Mouse (Mus musculus) limb, embryonic 13.5 days (tissue): ENCODE data around the gene A530064D06Rik. TPM values are rescaled to one million over a fixed set of nuclear protein-coding genes. Genes with fewer than 3 reads are reported as not detected.

Experiments used
- ATAC-seq: fragments of 200-750 bp; cut with Nextera tagmentation; 2 replicates; pipeline ENCODE4 v1.8.0; 2017; ENCODE audit warnings: low read depth, moderate number of reproducible peaks, moderate TSS enrichment; ENCODE audit not compliant: low FRiP score
- H3K27ac ChIP-seq: fragments of 300-500 bp; sonication (generic); 2 replicates; pipeline ENCODE4 v1.5.1; 2015; ENCODE audit warnings: inconsistent platforms, mild to moderate bottlenecking, moderate library complexity
- H3K27me3 ChIP-seq: fragments of 300-500 bp; sonication (generic); 2 replicates; pipeline ENCODE4 v1.6.1; 2015; ENCODE audit warnings: mild to moderate bottlenecking, inconsistent platforms
- H3K36me3 ChIP-seq: fragments of 300-500 bp; sonication (generic); 2 replicates; pipeline ENCODE4 v1.6.1; 2015; ENCODE audit warnings: inconsistent platforms, mild to moderate bottlenecking, moderate library complexity
- H3K4me1 ChIP-seq: fragments of 300-500 bp; sonication (generic); 2 replicates; pipeline ENCODE4 v1.6.1; 2015; ENCODE audit warnings: inconsistent platforms
- H3K4me2 ChIP-seq: fragments of 300-500 bp; sonication (generic); replicated peaks from 2 replicates; pipeline ENCODE4 v1.6.1; 2015; ENCODE audit warnings: inconsistent platforms, mild to moderate bottlenecking, moderate library complexity
- H3K4me3 ChIP-seq: fragments of 300-500 bp; sonication (generic); 2 replicates; pipeline ENCODE4 v1.5.1; 2015; ENCODE audit warnings: moderate library complexity, mild to moderate bottlenecking, inconsistent platforms
- H3K9ac ChIP-seq: fragments of 300-500 bp; sonication (generic); 2 replicates; pipeline ENCODE4 v1.6.1; 2015; ENCODE audit warnings: mild to moderate bottlenecking, inconsistent platforms
- H3K9me3 ChIP-seq: fragments of 300-500 bp; sonication (generic); 2 replicates; pipeline ENCODE4 v1.6.1; 2016; ENCODE audit warnings: inconsistent platforms
- WGBS: fragments of 180-500 bp; shearing (Covaris S2); methylation state at CpG from one replicate; pipeline ENCODE4 v1.1.7; 2015; 5-methylcytosine and 5-hydroxymethylcytosine counted together
- polyA plus RNA-seq: library from polyadenylated mRNA; unstranded; fragments of >200 nt; fragmentation: Nextera tagmentation; extraction: Ambion mirVana; gene quantifications from 2 replicates; pipeline ENCODE4 v1.2.1, GENCODE M21; 2015

The A530064D06Rik gene
- polyA plus RNA-seq, 1 experiment from 2014 or later: 0.11 TPM

DNA sequence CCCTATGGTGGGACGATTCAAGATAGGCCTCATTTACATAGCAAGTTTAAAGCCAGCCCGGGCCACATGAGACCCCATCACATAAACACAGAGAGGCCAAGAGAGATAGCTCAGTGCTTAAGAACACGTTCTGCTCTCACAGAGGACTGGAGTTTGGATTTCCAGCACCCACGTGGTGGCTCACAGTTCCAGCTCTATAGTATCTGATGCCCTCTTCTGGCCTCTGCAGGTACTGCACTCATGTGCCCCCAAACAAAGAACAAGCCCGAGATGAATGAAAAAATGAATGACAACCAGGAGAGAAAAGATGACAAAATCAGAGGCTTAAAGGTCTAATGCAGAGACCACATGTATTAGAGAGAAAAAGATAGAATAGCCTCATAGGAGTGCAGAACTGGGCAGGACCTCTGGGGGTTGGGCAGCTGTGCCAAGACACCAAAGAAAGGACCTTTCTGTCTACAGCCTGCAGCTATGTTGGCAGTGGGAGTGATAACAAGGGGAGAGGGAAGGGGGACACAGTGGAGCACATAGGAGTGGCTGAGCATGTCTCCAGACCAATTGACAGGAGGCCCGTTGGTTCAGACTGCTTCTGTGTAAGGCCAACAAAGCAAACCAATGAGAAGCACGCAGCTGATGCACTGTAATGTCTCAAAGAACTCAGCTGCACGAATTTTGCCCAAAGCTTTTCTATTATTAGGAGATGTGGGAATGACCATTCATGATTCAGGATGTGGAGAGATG lies 56.4 kb downstream of the A530064D06Rik start:
- no peak overlapping the region for H3K27ac ChIP-seq
- 49% methylated on average over 8 of the region's 8 CpGs for WGBS
- H3K9me3 ChIP-seq: peaks cover 8% of the 10 kb centered on the region
- H3K36me3 ChIP-seq: no peaks in the 10 kb centered on the region
- H3K4me2 ChIP-seq: no peak overlapping the region
- no peaks in the 10 kb centered on the region for H3K27me3 ChIP-seq
- H3K4me1 ChIP-seq: no peaks in the 10 kb centered on the region
- no peak overlapping the region for H3K9ac ChIP-seq
- ATAC-seq: no peak
- no peak overlapping the region for H3K4me3 ChIP-seq

DNA sequence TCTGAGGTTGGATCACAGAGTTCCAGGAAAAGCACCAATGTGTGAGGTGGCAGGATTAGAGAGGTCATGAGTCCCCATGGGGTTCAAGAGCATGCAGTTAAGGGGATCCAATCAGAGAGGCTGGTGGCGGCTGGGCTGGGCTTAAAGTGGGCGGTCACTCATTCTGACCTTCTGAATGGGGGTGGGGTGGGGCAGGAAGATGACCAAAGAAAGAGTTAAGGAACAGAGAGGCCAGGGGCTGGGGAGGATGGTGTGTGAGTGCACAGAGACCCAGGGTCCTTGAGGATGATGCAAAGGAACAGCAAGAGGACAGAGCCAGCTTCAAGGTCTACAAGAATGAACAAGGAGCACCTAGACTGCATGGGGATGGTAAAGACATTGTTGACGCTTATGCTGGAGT lies 58.6 kb downstream of the A530064D06Rik start:
- H3K4me3 ChIP-seq: no peak overlapping the region
- no peaks in the 10 kb centered on the region for H3K36me3 ChIP-seq
- no peak overlapping the region for H3K4me2 ChIP-seq
- H3K4me1 ChIP-seq: no peaks in the 10 kb centered on the region
- H3K9me3 ChIP-seq: peaks cover 3% of the 10 kb centered on the region
- H3K27ac ChIP-seq: no peak overlapping the region
- ATAC-seq: no peak
- WGBS: 85% methylated on average over 3 of the region's 3 CpGs
- no peak overlapping the region for H3K9ac ChIP-seq
- no peaks in the 10 kb centered on the region for H3K27me3 ChIP-seq

DNA sequence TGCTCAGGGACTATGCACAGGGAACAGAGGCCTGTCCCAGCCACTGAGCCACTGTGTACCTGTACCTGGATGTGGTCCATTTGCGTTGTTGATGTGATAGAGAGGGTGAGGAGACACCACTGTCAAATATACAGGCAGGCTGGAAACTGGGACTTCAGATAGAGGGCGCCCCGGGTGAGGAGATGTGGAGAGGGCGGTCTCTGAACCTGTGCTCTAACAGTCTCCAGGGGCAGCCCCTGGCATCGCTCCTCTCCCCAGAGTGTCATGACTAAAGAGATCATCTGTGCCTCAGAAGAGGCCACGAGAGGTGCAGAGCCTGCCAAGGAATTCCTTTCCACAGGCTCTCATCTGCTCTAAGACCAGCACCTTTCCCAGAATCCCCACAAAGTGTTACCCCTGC lies 59.2 kb downstream of the A530064D06Rik start:
- H3K4me1 ChIP-seq: no peaks in the 10 kb centered on the region
- H3K9ac ChIP-seq: no peak overlapping the region
- WGBS: 58% methylated on average over 6 of the region's 6 CpGs
- no peak overlapping the region for H3K4me3 ChIP-seq
- no peak overlapping the region for H3K27ac ChIP-seq
- H3K9me3 ChIP-seq: no peaks in the 10 kb centered on the region
- no peaks in the 10 kb centered on the region for H3K36me3 ChIP-seq
- no peak overlapping the region for H3K4me2 ChIP-seq
- ATAC-seq: no peak
- no peaks in the 10 kb centered on the region for H3K27me3 ChIP-seq

DNA sequence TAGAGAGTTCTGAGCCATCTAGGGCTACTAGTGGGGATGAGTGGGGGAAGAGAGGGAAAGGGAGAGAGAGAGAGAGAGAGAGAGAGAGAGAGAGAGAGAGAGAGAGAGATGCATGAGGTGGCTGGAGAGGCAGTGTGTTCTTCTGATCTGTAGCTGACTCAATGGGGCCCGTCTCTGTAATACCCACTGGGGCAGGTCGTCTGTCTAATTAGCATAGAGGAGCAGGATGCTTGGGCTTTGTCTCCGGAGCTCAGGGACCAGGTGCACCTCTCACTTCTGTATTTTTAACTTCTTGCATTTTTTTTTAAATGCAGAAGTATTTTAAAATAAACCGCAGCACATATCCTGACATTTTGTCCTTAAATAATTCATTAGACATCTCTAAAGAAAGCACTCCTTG lies 59.7 kb downstream of the A530064D06Rik start:
- Histone ChIP-seq H3K36me3 (no peaks in the 10 kb centered on the region), H3K4me2 (no peak overlapping the region), H3K27me3 (0 out of 2 replicates have a peak, but pooled peaks cover 3% of the 10 kb centered on the region), H3K27ac (no peak overlapping the region), H3K9me3 (no peaks in the 10 kb centered on the region), H3K4me3 (no peak overlapping the region), H3K4me1 (no peaks in the 10 kb centered on the region), H3K9ac (no peak overlapping the region)
- WGBS: 53% methylated on average over 4 of the region's 4 CpGs
- no peak for ATAC-seq

DNA sequence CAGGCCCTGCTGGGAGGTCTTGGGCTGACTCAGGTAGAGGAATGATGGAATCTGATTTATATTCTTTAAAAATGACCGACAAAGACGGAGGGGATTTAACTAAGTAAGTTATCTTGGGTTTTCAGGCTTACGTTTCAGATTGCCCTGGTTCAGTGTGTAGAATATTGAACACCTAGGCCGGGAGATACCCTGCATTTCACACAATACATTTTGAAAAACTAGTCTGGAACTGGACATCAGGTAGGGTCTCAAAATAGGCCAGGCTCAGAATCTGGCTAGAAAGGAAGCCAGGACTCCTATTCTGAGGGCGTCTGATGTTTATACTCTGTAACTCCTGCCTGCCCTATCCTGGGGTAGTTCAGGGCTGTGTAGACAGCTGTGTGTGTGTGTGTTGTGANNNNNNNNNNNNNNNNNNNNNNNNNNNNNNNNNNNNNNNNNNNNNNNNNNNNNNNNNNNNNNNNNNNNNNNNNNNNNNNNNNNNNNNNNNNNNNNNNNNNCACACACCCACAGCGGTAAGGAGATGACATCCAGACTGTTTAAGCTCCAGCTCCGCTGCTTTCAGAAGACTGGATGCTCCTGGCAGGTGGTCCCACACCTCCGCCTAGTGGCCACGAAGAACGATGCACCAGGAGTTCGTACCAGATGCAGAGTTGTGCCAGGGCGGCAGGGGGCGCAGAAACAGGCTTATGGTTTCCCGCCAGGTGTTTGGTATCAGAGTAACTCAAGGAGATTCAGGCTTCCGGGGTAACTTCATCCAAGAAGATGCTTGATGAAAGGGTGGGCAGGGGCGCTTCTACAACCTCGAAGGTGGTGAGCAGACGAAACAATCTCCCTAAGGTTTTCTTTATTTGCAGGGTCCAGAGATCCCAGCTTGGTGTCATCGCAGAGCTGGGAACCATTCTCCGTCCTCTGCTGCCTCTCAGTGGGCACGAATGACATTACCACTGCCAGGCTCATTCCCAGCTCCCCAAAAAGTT lies 66.3 kb downstream of the A530064D06Rik start:
- Histone ChIP-seq H3K4me3 (peak overlapping the region; percentile 34), H3K4me1 (peaks cover 51% of the 10 kb centered on the region), H3K27ac (no peak overlapping the region), H3K9me3 (no peaks in the 10 kb centered on the region), H3K36me3 (no peaks in the 10 kb centered on the region), H3K27me3 (peaks cover 42% of the 10 kb centered on the region), H3K9ac (no peak overlapping the region), H3K4me2 (peak overlapping the region; percentile 57)
- WGBS: 12% methylated on average over 20 of the region's 21 CpGs
- peak; percentile 72 for ATAC-seq

DNA sequence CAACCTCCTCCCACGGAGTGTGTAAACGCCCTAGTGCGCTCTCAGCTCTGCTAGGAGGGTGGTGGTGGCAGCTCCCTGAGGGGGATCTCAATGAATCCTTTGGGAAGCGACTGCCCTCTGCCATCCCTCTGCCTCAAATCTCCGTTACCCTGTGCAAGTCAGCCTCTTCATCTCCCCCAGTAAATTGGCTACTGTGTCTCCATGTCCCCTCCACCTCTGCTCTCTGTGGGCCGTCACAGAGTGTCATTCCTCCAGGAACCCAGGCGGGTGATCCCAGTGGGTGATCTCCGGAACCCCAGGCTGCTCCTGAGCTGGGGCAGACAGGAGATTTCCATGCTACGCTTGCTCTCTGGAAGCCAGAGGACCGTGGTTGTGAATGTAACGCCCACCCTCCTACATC lies 67.8 kb downstream of the A530064D06Rik start:
- ATAC-seq: no peak
- H3K27ac ChIP-seq: no peak overlapping the region
- H3K4me3 ChIP-seq: no peak overlapping the region
- H3K36me3 ChIP-seq: no peaks in the 10 kb centered on the region
- H3K27me3 ChIP-seq: peaks cover 54% of the 10 kb centered on the region
- H3K9me3 ChIP-seq: no peaks in the 10 kb centered on the region
- peaks cover 65% of the 10 kb centered on the region for H3K4me1 ChIP-seq
- peak overlapping the region; percentile 67 for H3K4me2 ChIP-seq
- no peak overlapping the region for H3K9ac ChIP-seq
- WGBS: 18% methylated on average over 11 of the region's 11 CpGs

Other genes starting within 250 kb of the A530064D06Rik start
- 25.9 and 30.2 TPM in 2 replicates for gene Foxp4, start 242.6 kb downstream of the A530064D06Rik start, polyA plus RNA-seq
- gene 1700122O11Rik, start 129.0 kb downstream of the A530064D06Rik start, polyA plus RNA-seq: not detected in 2 replicates
- not detected in 2 replicates for gene 1700067P10Rik, start 78.0 kb downstream of the A530064D06Rik start, polyA plus RNA-seq
- not detected in 2 replicates for gene 9830107B12Rik, start 21.0 kb downstream of the A530064D06Rik start, polyA plus RNA-seq
- gene Trem1, start 65.5 kb upstream of the A530064D06Rik start, polyA plus RNA-seq: 0.06 TPM in 1 of 2 replicates, not detected in the other
- 0.14 TPM in 1 of 2 replicates, not detected in the other for gene Trem3, start 80.5 kb upstream of the A530064D06Rik start, polyA plus RNA-seq
- gene Treml4, start 97.0 kb upstream of the A530064D06Rik start, polyA plus RNA-seq: 0.48 TPM in 1 of 2 replicates, not detected in the other
- 0.15 and 0.51 TPM in 2 replicates for gene Treml2, start 132.2 kb upstream of the A530064D06Rik start, polyA plus RNA-seq
- 0.10 and 0.11 TPM in 2 replicates for gene B430306N03Rik, start 148.9 kb upstream of the A530064D06Rik start, polyA plus RNA-seq
- 3.5 and 3.6 TPM in 2 replicates for gene Trem2, start 179.1 kb upstream of the A530064D06Rik start, polyA plus RNA-seq
- gene Treml1, start 192.6 kb upstream of the A530064D06Rik start, polyA plus RNA-seq: 1.1 and 1.3 TPM in 2 replicates
- 16.7 and 17.2 TPM in 2 replicates for gene Nfya, start 242.6 kb upstream of the A530064D06Rik start, polyA plus RNA-seq
- gene Oard1, start 242.7 kb upstream of the A530064D06Rik start, polyA plus RNA-seq: 52.5 and 56.6 TPM in 2 replicates